Mouse (Mus musculus) erythroblast, embryonic 14.5 days (primary cell): ENCODE results near the gene Acrbp. TPM values are rescaled to one million over a fixed set of nuclear protein-coding genes. Genes with fewer than 3 reads are reported as not detected.

Experiments
- H3K27me3 ChIP-seq: 2 replicates; pipeline ENCODE4 v1.6.1; 2012; ENCODE audit warnings: inconsistent platforms; ENCODE audit not compliant: control insufficient read depth
- H3K36me3 ChIP-seq: 2 replicates; pipeline ENCODE4 v1.6.1; 2012; ENCODE audit warnings: mild to moderate bottlenecking, inconsistent platforms; ENCODE audit not compliant: control insufficient read depth
- H3K4me1 ChIP-seq: 2 replicates; pipeline ENCODE4 v1.6.1; 2012; ENCODE audit warnings: inconsistent platforms; ENCODE audit not compliant: control insufficient read depth
- H3K4me3 ChIP-seq: replicated peaks from 2 replicates; pipeline ENCODE3; 2012; ENCODE audit warnings: moderate library complexity, mild to moderate bottlenecking, inconsistent platforms
- H3K9me3 ChIP-seq: 2 replicates; pipeline ENCODE4 v1.6.1; 2012; ENCODE audit warnings: low read length, inconsistent platforms, mixed read lengths; ENCODE audit not compliant: control insufficient read depth
- GATA1 ChIP-seq: IDR thresholded peaks from 2 replicates; pipeline ENCODE4 v1.6.1; 2012; ENCODE audit warnings: low read length, inconsistent platforms, mixed read lengths
- TAL1 ChIP-seq: IDR thresholded peaks from 3 replicates; pipeline ENCODE4 v1.6.1; 2012; ENCODE audit warnings: low read length, inconsistent platforms, mixed read lengths
- polyA plus RNA-seq: library from polyadenylated mRNA; stranded (reverse); fragments of >175 nt; gene quantifications from 2 replicates; pipeline ENCODE4 v1.2.3, GENCODE M21; 2012

Gene Acrbp
- polyA plus RNA-seq, 1 experiment: 0.97 TPM

- Histone ChIP-seq H3K4me1 (peaks cover 34% of the 10 kb centered on the region), H3K27me3 (peaks cover 4% of the 10 kb centered on the region; the same call in 1 of the 2 replicates), H3K4me3 (no peak overlapping the region), H3K36me3 (0 out of 2 replicates have a peak, but pooled peaks cover 3% of the 10 kb centered on the region), H3K9me3 (no peaks in the 10 kb centered on the region)
- TF ChIP-seq TAL1 (no peak), GATA1 (no peak)
Observed at GRCm38 (mm10) chr6:125084424-125084823, 34.9 kb downstream of the Acrbp start.

DNA sequence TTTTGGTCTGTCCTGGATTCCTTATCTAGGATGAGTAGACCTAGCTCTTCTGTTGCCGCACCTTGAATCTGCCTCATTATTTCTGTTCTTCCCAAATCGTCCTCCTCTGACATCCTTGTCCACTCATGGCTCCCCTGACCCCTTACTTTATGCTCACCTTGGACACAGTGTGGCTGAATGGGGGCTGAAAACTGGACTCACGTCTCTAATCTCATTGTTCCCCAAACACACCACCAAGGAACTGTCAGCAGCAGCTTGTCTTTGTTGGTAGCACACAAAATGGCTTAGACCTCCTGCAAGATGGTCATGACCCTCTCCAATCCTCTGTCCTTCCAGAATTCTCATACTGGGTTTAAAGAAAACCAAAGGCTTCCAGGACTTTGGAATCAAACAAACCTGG is 38.4 kb downstream of the Acrbp start:
- TF ChIP-seq TAL1 (no peak), GATA1 (no peak)
- Histone ChIP-seq H3K4me1 (peaks cover 41% of the 10 kb centered on the region), H3K36me3 (no peaks in the 10 kb centered on the region), H3K27me3 (no peaks in the 10 kb centered on the region), H3K9me3 (no peaks in the 10 kb centered on the region), H3K4me3 (no peak overlapping the region)

DNA sequence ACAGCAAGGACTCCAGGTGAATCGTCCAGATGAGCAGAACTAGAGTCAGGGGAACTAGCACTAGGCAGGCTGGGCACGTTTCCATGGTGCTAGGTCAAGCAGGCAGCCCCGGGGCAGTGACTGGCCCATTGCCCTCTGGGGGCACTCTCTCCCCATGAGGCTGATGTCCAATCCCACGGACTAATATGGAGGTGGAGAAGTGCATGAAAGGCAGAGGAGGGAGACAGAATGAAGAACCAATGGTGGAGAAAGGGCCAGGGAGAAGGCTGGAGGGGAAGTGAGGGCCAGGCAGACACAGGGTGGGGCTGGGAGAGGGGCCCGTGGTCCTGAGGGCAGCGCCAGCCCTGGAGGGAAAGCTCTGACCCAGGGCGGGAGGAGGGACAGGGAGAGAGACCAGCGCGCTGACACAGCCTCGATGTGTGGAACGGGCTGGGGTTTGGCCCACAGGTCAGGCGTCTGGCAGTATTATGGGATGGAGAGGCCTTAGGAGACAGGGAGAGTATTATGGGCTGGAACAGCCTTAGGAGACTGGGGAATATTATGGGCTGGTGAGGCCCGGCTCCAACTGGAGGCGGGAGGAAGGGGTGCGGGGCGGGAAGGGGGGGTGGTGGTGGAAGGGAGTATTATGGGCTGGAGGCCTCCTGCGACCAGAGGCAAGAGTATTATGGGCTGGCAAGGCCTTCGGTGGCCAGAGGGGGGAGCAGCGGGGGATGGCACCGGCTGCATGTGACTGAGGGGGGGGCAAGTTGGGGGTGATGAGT is 39.3 kb downstream of the Acrbp start:
- Histone ChIP-seq H3K9me3 (no peaks in the 10 kb centered on the region), H3K36me3 (no peaks in the 10 kb centered on the region), H3K4me3 (peak overlapping the region; percentile 55), H3K27me3 (no peaks in the 10 kb centered on the region), H3K4me1 (peaks cover 45% of the 10 kb centered on the region)
- TF ChIP-seq GATA1 (no peak), TAL1 (no peak)

DNA sequence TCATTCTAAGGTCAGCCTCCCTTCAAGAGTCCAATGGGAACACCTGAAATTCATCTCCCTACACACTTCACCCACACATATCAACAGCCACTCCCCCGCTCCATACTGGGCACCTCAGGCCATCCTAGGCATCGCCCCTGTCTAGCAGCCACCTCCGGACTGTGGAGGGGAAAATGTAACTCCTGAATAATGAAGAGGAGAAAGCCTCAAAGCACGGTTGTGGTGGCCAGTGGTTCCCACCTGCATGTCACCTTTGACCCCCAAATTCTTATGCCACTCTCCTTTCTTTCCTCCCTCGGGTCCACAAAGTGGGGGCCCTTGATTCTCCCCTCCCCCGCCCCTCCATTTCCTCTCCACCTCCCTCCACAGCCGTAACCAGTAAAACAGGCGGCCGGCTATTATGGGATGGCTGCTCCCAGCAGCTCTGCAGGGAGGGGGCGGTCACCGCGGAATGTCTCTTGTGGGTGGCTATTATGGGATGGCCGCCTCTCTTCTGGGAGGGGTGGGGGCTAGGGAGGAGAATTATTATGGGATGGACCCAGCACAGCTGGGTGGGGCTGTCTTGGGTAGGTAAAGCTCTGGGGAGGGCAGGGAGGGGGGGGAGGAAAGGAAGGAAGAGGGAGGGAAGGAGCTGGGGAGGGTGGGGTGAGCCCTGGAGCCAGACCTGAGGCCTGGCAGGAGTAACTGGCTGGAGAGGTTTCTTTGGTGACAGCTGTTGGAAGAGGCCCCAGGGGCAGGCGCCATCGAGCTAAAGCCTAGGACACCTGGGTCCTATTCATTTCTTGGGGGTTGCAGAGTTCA is 40.2 kb downstream of the Acrbp start:
- Histone ChIP-seq H3K27me3 (no peaks in the 10 kb centered on the region), H3K36me3 (no peaks in the 10 kb centered on the region), H3K4me3 (peak overlapping the region; percentile 55), H3K9me3 (no peaks in the 10 kb centered on the region), H3K4me1 (peaks cover 47% of the 10 kb centered on the region)
- TF ChIP-seq TAL1: no peak
- TF ChIP-seq GATA1: no peak

DNA sequence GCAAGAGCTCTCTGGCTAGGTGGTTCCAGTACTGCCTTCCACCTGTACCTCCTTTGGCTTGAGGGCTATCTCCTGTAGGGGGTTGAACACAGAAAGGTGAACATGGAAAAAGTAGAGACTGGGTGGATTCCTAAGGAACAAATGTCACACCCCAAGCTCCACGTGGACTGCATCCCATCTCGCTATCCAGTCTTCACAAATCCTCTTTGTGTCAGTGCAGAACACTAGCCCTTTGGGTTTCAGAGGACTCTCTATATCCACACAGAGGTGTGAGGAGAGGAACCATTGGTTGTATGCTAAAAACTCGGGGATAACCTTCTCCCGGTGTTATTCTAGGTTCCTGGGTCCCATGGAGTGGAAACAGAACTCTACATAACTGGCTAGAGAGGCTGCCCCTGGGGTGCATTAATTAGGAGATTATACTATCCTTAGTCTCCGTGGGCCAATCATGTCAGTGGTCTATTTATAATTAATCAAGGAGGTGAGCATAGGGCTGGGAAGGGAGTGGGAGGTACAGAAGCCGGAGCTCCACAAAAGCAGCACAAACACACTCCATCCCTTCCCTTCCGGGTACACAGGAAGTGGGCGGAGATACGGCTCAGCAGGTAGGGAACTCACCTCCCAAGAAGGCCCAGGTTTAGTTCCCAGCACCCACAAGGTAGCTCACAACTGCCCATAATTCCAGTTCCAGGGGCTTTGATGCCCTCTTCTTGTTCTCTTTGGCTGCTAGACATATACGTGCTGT is 41.0 kb downstream of the Acrbp start:
- Histone ChIP-seq H3K4me1 (peaks cover 55% of the 10 kb centered on the region), H3K36me3 (no peaks in the 10 kb centered on the region)

DNA sequence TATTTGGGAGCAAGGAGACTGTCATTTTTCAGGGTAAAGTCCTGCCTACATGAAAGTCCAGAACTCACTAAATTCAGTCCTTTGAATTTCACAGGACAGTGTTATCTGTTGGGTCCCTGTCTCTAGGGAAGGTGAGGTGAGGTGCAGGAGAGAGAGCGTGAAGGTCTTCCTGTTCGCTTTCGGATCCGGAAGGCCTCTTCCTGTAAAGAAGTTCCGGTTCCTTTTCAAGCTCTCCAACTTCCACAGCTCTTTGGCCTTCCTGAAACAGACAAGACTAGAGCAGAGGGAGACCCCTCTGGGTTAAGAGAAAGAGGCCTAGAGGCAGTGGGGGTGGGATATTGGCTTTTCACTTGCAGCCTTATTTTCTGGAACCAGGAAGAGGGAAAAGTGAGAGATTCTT is 42.9 kb downstream of the Acrbp start:
- H3K4me3 ChIP-seq: no peak overlapping the region
- no peaks in the 10 kb centered on the region for H3K27me3 ChIP-seq
- no peaks in the 10 kb centered on the region; the same call in 1 of the 2 replicates for H3K36me3 ChIP-seq
- no peak for TF ChIP-seq GATA1
- no peak for TF ChIP-seq TAL1
- H3K9me3 ChIP-seq: no peaks in the 10 kb centered on the region
- H3K4me1 ChIP-seq: peaks cover 71% of the 10 kb centered on the region

More for the DNA sequence above, 41.0 kb downstream of the Acrbp start:
- no peaks in the 10 kb centered on the region for H3K9me3 ChIP-seq
- no peaks in the 10 kb centered on the region for H3K27me3 ChIP-seq
- TF ChIP-seq GATA1 (no peak), TAL1 (no peak)
- peak overlapping the region; percentile 55 for H3K4me3 ChIP-seq

DNA sequence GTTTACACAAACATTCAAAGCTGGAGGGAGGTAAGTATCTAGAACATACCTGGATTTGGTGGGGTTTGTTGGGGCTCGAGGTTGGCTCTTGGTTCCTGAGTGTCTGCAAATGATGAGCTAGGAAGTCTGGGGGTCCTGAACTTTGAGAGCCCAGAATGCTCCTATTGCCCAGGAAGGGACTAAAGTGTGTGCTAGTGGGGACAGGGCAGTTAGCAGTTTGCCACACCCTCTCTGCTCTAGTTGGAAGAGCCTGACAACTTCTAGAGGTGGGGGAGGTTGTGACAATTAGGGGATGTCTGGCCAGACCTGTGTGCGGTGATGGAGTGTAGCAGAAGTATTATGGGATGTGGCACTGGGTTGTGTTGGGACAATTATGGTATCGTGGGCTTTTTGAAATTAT is 45.4 kb downstream of the Acrbp start:
- Histone ChIP-seq H3K4me3 (no peak overlapping the region), H3K9me3 (no peaks in the 10 kb centered on the region), H3K27me3 (no peaks in the 10 kb centered on the region), H3K36me3 (peaks cover 22% of the 10 kb centered on the region), H3K4me1 (peaks cover 76% of the 10 kb centered on the region)
- no peak for TF ChIP-seq GATA1
- no peak for TF ChIP-seq TAL1

DNA sequence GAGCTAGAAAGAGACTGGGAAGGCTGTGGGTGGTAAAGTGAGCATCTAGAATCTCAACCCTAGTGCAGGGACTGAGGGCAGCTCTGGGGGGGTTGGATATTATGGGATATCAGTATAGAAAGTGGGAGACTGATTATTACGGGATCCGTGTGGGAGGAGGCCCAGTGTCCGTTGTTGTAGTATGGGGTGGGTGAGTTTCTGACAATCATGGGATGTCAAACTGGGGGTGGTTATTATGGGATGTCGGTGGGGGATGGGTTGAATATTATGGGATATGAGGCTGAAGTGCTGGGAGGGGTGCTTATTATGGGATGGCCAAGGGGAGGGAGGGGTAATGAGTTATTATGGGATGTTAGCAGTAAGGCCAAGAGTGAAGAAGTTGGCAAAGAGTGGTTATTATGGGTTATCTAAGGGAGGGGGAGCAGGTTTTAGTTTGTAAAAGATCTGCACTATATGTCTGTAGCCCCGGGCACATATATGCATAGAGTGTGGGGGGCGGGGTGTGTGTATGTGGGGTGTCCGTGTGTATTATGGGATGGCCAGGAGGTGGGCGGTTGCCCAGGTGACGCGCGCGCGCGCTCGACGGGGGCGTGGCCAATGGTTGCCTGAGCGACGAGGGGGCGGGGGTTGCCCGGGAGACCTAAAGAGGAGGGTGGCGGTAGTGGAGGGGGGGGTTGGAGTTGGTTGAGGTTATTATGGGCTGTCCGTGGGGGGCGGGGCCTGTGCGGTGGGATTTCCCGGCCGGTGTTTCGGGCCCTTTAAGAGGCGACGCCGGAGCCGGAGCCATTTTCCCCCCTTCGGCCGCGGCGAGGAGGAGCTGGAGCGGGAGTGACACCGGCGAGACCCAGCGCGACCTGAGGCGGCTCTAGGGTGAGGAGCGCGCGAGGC is 46.1 kb downstream of the Acrbp start, which contains the start of gene Chd4:
Gene Chd4, plus strand, starts transcription at position 591 of the 888 bp plus-strand sequence.
- Histone ChIP-seq H3K36me3 (peaks cover 30% of the 10 kb centered on the region), H3K27me3 (no peaks in the 10 kb centered on the region), H3K9me3 (no peaks in the 10 kb centered on the region), H3K4me3 (peak within 1 kb of the TSS; percentile 96), H3K4me1 (peaks cover 75% of the 10 kb centered on the region)
- no peak for TF ChIP-seq TAL1
- no peak for TF ChIP-seq GATA1
